Mouse (Mus musculus) cerebellum, postnatal 10 days (tissue): ENCODE measurements around the gene Tatdn3.

Source experiments
- DNase-seq, 2 experiments: peaks; one replicate each; pipeline ENCODE4 v3.0.0; 2021; ENCODE audit warnings: mixed read lengths in 2 of 2

The Tatdn3 gene

GRCm38 (mm10) chr1:191062781-191063485, at the start of gene Tatdn3, which contains the start of gene Nsl1:
TSS of gene Tatdn3 (minus strand) at chr1:191062932.
TSS of gene Nsl1 (plus strand) at chr1:191063012.
- DNase-seq, result peak; percentile 95 to 96

- DNase-seq, result no peak
These were observed 48.4 kb upstream of the Tatdn3 start for GRCm38 (mm10) chr1:191111146-191111545.

- DNase-seq, result no peak
These were observed 47.2 kb upstream of the Tatdn3 start for GRCm38 (mm10) chr1:191109907-191110306.

GRCm38 (mm10) chr1:191107306-191107705, 44.6 kb upstream of the Tatdn3 start:
- DNase-seq, result no peak

GRCm38 (mm10) chr1:191105246-191105645, 42.5 kb upstream of the Tatdn3 start:
- no peak for DNase-seq

- DNase-seq, result no peak
These were observed 40.1 kb upstream of the Tatdn3 start for GRCm38 (mm10) chr1:191102730-191103370.

GRCm38 (mm10) chr1:191099772-191100291, 37.1 kb upstream of the Tatdn3 start:
- no peak for DNase-seq

GRCm38 (mm10) chr1:191099114-191099513, 36.4 kb upstream of the Tatdn3 start:
- no peak for DNase-seq

GRCm38 (mm10) chr1:191097802-191098747, 35.3 kb upstream of the Tatdn3 start, which contains the start of gene Batf3:
TSS of gene Batf3 (plus strand) at chr1:191097847.
- peak; percentile 70 to 71 for DNase-seq

- peak; percentile 30 to 31 for DNase-seq
These were observed 34.3 kb upstream of the Tatdn3 start for GRCm38 (mm10) chr1:191096871-191097681.

- DNase-seq, result peak in 1 of 2 experiments; percentile 19
These were observed 32.3 kb upstream of the Tatdn3 start for GRCm38 (mm10) chr1:191095019-191095418.

GRCm38 (mm10) chr1:191093578-191093977, 30.8 kb upstream of the Tatdn3 start:
- DNase-seq, result no peak

GRCm38 (mm10) chr1:191092050-191092449, 29.3 kb upstream of the Tatdn3 start:
- DNase-seq, result no peak

GRCm38 (mm10) chr1:191089355-191089754, 26.6 kb upstream of the Tatdn3 start:
- DNase-seq, result no peak

GRCm38 (mm10) chr1:191087955-191088354, 25.2 kb upstream of the Tatdn3 start:
- no peak for DNase-seq

GRCm38 (mm10) chr1:191086960-191087359, 24.2 kb upstream of the Tatdn3 start:
- DNase-seq, result no peak

GRCm38 (mm10) chr1:191086304-191086878, 23.7 kb upstream of the Tatdn3 start:
- no peak for DNase-seq

- no peak for DNase-seq
These were observed 22.9 kb upstream of the Tatdn3 start for GRCm38 (mm10) chr1:191085597-191085996.

- DNase-seq, result peak; percentile 76 to 85
These were observed 22.3 kb upstream of the Tatdn3 start for GRCm38 (mm10) chr1:191084951-191085559.

- DNase-seq, result no peak
These were observed 20.5 kb upstream of the Tatdn3 start for GRCm38 (mm10) chr1:191083230-191083629.
